Mouse (Mus musculus) C2C12 (cell line): ENCODE data around the gene Adam23.

Experiments
- CEBPB ChIP-seq: IDR thresholded peaks from one replicate; pipeline ENCODE4 v1.6.1; 2011; ENCODE audit warnings: low read depth, mild to moderate bottlenecking, control low read depth, moderate library complexity
- CTCF ChIP-seq: IDR thresholded peaks from one replicate; pipeline ENCODE4 v1.5.1; 2011; ENCODE audit not compliant: control insufficient read depth, insufficient read depth, insufficient read length
- MAX ChIP-seq: IDR thresholded peaks from one replicate; pipeline ENCODE4 v1.6.1; 2011; ENCODE audit warnings: mild to moderate bottlenecking, control low read depth
- MYOD1 ChIP-seq: IDR thresholded peaks from one replicate; pipeline ENCODE4 v1.6.1; 2011; ENCODE audit warnings: low read depth; ENCODE audit not compliant: control insufficient read depth, insufficient read length
- MYOG ChIP-seq: IDR thresholded peaks from one replicate; pipeline ENCODE4 v1.6.1; 2011; ENCODE audit not compliant: control insufficient read depth, insufficient read length; ENCODE audit errors: extremely low read depth
- USF1 ChIP-seq: IDR thresholded peaks from one replicate; pipeline ENCODE4 v1.6.1; 2011; ENCODE audit warnings: low read depth, mild to moderate bottlenecking, control low read depth, moderate library complexity

DNA sequence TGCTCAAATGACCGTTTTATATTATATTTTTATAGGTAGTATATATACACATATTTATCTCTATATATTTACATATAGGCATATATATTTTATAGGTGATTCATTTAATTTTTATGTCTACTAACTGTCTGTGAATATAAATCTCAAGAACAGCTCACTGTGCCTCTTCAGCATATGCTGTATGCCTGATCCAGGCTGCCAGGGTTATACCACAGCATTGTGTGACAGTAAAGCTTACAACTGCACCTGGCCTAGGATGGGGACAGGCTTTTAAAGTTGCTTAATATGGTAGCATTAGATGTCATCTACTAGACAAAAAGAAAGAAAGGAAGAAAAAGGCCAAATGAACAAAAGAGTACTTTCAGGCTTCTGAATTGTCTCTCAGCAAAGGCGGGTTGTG lies 27.6 kb downstream of the Adam23 start:
- TF ChIP-seq CTCF (no peak), USF1 (no peak), MAX (no peak), CEBPB (no peak), MYOG (no peak), MYOD1 (no peak)
